Mouse (Mus musculus) liver, embryonic 14.5 days (tissue): Measurements from ENCODE around the gene Tprgl. TPM values are rescaled to one million over a fixed set of nuclear protein-coding genes. Genes with fewer than 3 reads are reported as not detected.

ENCODE experiments used
- ATAC-seq: fragments of 200-750 bp; cut with Nextera tagmentation; 2 replicates; pipeline ENCODE4 v1.8.0; 2017; ENCODE audit warnings: moderate number of reproducible peaks, mild to moderate bottlenecking, moderate library complexity; ENCODE audit not compliant: insufficient read depth
- DNase-seq, 3 experiments: peaks; one replicate each; pipeline ENCODE4 v3.0.0-alpha.2; 2012 to 2013; ENCODE audit warnings: low read depth in 3 of 3, low spot score in 3 of 3
- H3K27ac ChIP-seq: fragments of 300-500 bp; sonication (generic); 2 replicates; pipeline ENCODE4 v1.5.1; 2014; ENCODE audit warnings: moderate library complexity, mild to moderate bottlenecking, control low read depth, inconsistent platforms
- H3K27me3 ChIP-seq: fragments of 300-500 bp; sonication (generic); 2 replicates; pipeline ENCODE4 v1.6.1; 2014; ENCODE audit warnings: mild to moderate bottlenecking, low read length, moderate library complexity; ENCODE audit not compliant: control insufficient read depth, insufficient read depth
- H3K36me3 ChIP-seq: fragments of 300-500 bp; sonication (generic); replicated peaks from 2 replicates; pipeline ENCODE4 v1.6.1; 2014; ENCODE audit warnings: low read depth; ENCODE audit not compliant: control insufficient read depth, insufficient read depth
- H3K4me1 ChIP-seq, 2 experiments: fragments of 200-500 bp in 1 of 2; fragments of 300-500 bp in 1 of 2; sonication (generic) in 1 of 2; replicated peaks; 2 replicates each; pipeline ENCODE4 v1.6.1; 2012 to 2014; ENCODE audit warnings: antibody characterized with exemption in 1 of 2, inconsistent platforms in 1 of 2, low read length in 1 of 2; ENCODE audit not compliant: control insufficient read depth in 2 of 2, insufficient read depth in 2 of 2
- H3K4me2 ChIP-seq: fragments of 300-500 bp; sonication (generic); 2 replicates; pipeline ENCODE4 v1.6.1; 2014; ENCODE audit warnings: low read depth, mild to moderate bottlenecking, control low read depth, moderate library complexity
- H3K4me3 ChIP-seq, 2 experiments: fragments of 200-500 bp in 1 of 2; fragments of 300-500 bp in 1 of 2; sonication (generic) in 1 of 2; 2 replicates each; pipeline ENCODE4 v1.5.1; 2012 to 2014; ENCODE audit warnings: low read depth in 2 of 2, low read length in 2 of 2, mild to moderate bottlenecking in 2 of 2, control low read depth in 1 of 2, inconsistent platforms in 1 of 2, moderate library complexity in 1 of 2; ENCODE audit not compliant: insufficient read depth in 1 of 2
- H3K9ac ChIP-seq: fragments of 300-500 bp; sonication (generic); replicated peaks from 2 replicates; pipeline ENCODE4 v1.6.1; 2014; ENCODE audit warnings: mild to moderate bottlenecking, control low read depth, moderate library complexity
- H3K9me3 ChIP-seq: fragments of 300-500 bp; sonication (generic); 2 replicates; pipeline ENCODE4 v1.6.1; 2016; ENCODE audit warnings: low read length, mixed read lengths; ENCODE audit not compliant: control insufficient read depth
- CTCF ChIP-seq: IDR thresholded peaks from 2 replicates; pipeline ENCODE4 v1.5.1; 2016; ENCODE audit warnings: antibody characterized with exemption, low read depth, control low read depth
- EP300 ChIP-seq: IDR thresholded peaks from 2 replicates; pipeline ENCODE4 v1.6.1; 2016; ENCODE audit warnings: antibody characterized with exemption, low read depth
- WGBS: fragments of 180-500 bp; shearing (Covaris S2); extraction: QIAGEN DNeasy Blood & Tissue Kit; methylation state at CpG from one replicate; pipeline ENCODE4 v1.1.7; 2014; ENCODE audit not compliant: insufficient replicate concordance; 5-methylcytosine and 5-hydroxymethylcytosine counted together
- polyA plus RNA-seq, 2 experiments: library from polyadenylated mRNA; depleted of rRNA in 1 of 2; stranded (reverse) in 1 of 2; unstranded in 1 of 2; fragments of >200 nt; fragmentation: Nextera tagmentation in 1 of 2; extraction: Ambion mirVana in 1 of 2; gene quantifications; 2 replicates each; pipeline versions ENCODE4 v1.2.1 to v1.2.3; 2012 to 2014

Tprgl gene
- polyA plus RNA-seq, 2 experiments: 72.6 to 153 TPM

- H3K27me3 ChIP-seq: no peaks in the 10 kb centered on the region
- TF ChIP-seq EP300: no peak
- TF ChIP-seq CTCF: no peak
- no peak overlapping the region for H3K27ac ChIP-seq
- H3K36me3 ChIP-seq: no peaks in the 10 kb centered on the region
- ATAC-seq: no peak
- WGBS: 54% methylated on average over 6 of the region's 6 CpGs
- H3K4me3 ChIP-seq: no peak overlapping the region
- H3K4me2 ChIP-seq: no peak overlapping the region
- no peak overlapping the region for H3K9ac ChIP-seq
- no peaks in the 10 kb centered on the region for H3K9me3 ChIP-seq
- peaks cover 36 to 41% of the 10 kb centered on the region in 2 experiments for H3K4me1 ChIP-seq
- no peak for DNase-seq
These were observed 36.9 kb downstream of the Tprgl start for GRCm38 (mm10) chr4:154123553-154123952.

- H3K4me3 ChIP-seq: no peak overlapping the region
- 60% methylated on average over 7 of the region's 7 CpGs for WGBS
- no peaks in the 10 kb centered on the region for H3K36me3 ChIP-seq
- peak overlapping the region; percentile 67 for H3K4me2 ChIP-seq
- TF ChIP-seq CTCF (no peak), EP300 (no peak)
- peak overlapping the region; percentile 91; the same call in 1 of the 2 replicates for H3K27ac ChIP-seq
- peaks cover 39 to 51% of the 10 kb centered on the region in 2 experiments for H3K4me1 ChIP-seq
- no peak for DNase-seq
- peak overlapping the region; percentile 59 for H3K9ac ChIP-seq
- no peaks in the 10 kb centered on the region for H3K9me3 ChIP-seq
- peak; percentile 40 for ATAC-seq
- no peaks in the 10 kb centered on the region for H3K27me3 ChIP-seq
These were observed 38.1 kb downstream of the Tprgl start for GRCm38 (mm10) chr4:154122374-154122773.

- TF ChIP-seq CTCF (peak; percentile 31), EP300 (peak; percentile 93)
- no peaks in the 10 kb centered on the region for H3K36me3 ChIP-seq
- peak; percentile 64 to 74 (median 74) for DNase-seq
- H3K27me3 ChIP-seq: no peaks in the 10 kb centered on the region
- peak overlapping the region; percentile 59 for H3K9ac ChIP-seq
- H3K27ac ChIP-seq: peak overlapping the region; percentile 91
- H3K4me2 ChIP-seq: peak overlapping the region; percentile 67
- peak overlapping the region; percentile 29 to 32 for H3K4me3 ChIP-seq
- WGBS: 37% methylated on average over 11 of the region's 11 CpGs
- H3K4me1 ChIP-seq: peaks cover 45 to 55% of the 10 kb centered on the region in 2 experiments
- ATAC-seq: peak; percentile 95
- H3K9me3 ChIP-seq: no peaks in the 10 kb centered on the region
These were observed 38.7 kb downstream of the Tprgl start for GRCm38 (mm10) chr4:154121800-154122199.

DNA sequence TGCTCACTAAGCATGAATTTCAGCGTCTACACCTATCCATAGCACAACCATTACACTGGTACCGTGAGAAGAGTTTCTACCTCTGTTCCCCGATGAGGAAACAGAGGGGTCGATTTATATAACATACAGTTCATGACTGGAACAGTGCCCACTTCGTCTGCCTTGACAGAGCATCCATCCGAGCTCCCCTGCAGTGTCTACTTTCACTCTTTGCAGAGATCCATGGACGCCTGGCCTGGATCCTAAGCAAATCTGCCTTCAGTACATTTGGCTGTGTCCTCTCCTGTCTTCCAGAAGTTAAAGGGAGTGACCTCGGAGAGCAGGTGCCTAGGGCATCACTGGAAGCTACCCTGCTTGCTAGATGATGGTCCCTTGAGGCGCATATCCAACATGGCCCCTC lies 41.3 kb downstream of the Tprgl start:
- Histone ChIP-seq H3K27ac (peak overlapping the region; percentile 24; the same call in 1 of the 2 replicates), H3K27me3 (no peaks in the 10 kb centered on the region), H3K9me3 (no peaks in the 10 kb centered on the region), H3K36me3 (no peaks in the 10 kb centered on the region), H3K4me2 (peak overlapping the region; percentile 14), H3K4me3 (no peak overlapping the region), H3K4me1 (peaks cover 45 to 58% of the 10 kb centered on the region in 2 experiments), H3K9ac (no peak overlapping the region)
- DNase-seq: no peak
- no peak for ATAC-seq
- WGBS: 65% methylated on average over 9 of the region's 9 CpGs
- TF ChIP-seq CTCF (no peak), EP300 (no peak)

DNA sequence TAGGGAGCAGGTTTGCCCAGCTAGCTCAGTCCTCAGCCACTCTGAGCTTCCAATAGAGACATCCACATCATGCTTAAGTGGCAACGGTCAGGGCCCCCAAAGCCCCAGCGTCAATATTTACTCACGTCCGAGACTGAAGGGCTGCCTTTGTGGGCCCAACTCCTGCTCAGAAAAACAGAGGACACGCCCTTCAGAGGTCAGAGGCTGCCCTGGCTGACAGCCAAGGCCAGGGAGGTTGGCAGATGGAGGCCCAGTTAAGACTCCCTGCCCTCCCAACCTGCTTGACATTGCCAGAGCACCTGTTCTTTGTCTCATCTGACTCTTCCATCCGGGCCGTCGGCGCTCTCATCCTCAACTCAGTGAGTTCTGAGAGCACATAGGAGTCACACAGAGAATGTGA lies 41.7 kb downstream of the Tprgl start:
- Histone ChIP-seq H3K4me2 (peak overlapping the region; percentile 14), H3K36me3 (no peaks in the 10 kb centered on the region), H3K27me3 (no peaks in the 10 kb centered on the region), H3K4me1 (peaks cover 45 to 58% of the 10 kb centered on the region in 2 experiments), H3K9ac (peak overlapping the region; percentile 37), H3K9me3 (no peaks in the 10 kb centered on the region), H3K27ac (peak overlapping the region; percentile 43), H3K4me3 (no peak overlapping the region)
- TF ChIP-seq CTCF (no peak), EP300 (0 out of 2 replicates have a peak, but pooled peaks have one; percentile 26)
- 47% methylated on average over 9 of the region's 9 CpGs for WGBS
- DNase-seq (peak; percentile 46 to 55 (median 47)), ATAC-seq (no peak)
